Mouse (Mus musculus): ENCODE data around the gene Numb. TPM values are rescaled to one million over a fixed set of nuclear protein-coding genes. Genes with fewer than 3 reads are reported as not detected.
A peak's percentile ranks its signal among the peaks of the same experiment; 100 is the strongest.

Gene Numb
- total and polyA plus RNA-seq, 3 experiments, result 8.4 to 14.6 TPM; not detected in 1

DNA sequence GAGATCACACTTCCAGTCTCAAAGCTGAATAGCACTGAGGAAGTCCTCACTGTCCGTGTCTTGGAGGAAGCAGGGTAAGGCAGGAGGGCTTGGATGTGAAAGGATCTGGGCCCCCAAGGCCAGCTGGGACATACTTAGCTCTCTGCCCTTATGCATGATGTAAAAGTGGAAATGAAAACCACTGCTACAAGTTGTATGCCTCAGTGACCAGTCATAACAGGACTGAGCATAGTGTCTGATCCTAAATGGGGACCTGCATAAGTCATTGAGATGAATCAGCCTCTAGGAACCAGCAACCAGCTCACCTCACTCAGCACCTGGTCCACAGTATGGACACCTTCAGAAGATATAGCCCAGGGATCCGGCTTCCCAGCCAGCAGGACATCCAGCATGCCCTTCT is 46.6 kb downstream of the Numb start:
- H3K9me3 ChIP-seq (replicated peaks; ENCODE audit: insufficient read depth, low read length), result no peaks in the 10 kb centered on the region
- no peak for TF ChIP-seq JUND (IDR thresholded peaks at IDR 0.05; ENCODE audit: low read depth, low read length)
- peaks cover 6 to 10% of the 10 kb centered on the region in 2 experiments for H3K36me3 ChIP-seq (ENCODE audit: control insufficient read depth in 1 of 2, insufficient read depth in 2 of 2, low read length in 2 of 2)
- H3K27me3 ChIP-seq (ENCODE audit: control insufficient read depth in 1 of 2, insufficient read depth in 2 of 2, low read length in 2 of 2), result no peaks in the 10 kb centered on the region
- no peak overlapping the region; the same call in 1 of the 2 replicates for H3K9ac ChIP-seq (ENCODE audit: control insufficient read depth, low read depth, low read length, poor library complexity, severe bottlenecking)
- no peak for DNase-seq (ENCODE audit: low read depth, low spot score)
- peaks cover 9 to 10% of the 10 kb centered on the region in 2 experiments for H3K4me1 ChIP-seq (ENCODE audit: control insufficient read depth in 1 of 2, insufficient read depth in 2 of 2, low read length in 2 of 2)
- H3K27ac ChIP-seq (ENCODE audit: control insufficient read depth, low read depth, low read length), result peak overlapping the region; percentile 37
- H3K79me2 ChIP-seq (ENCODE audit: control insufficient read depth, insufficient read depth, low read length, poor library complexity), result no peaks in the 10 kb centered on the region
- H3K4me3 ChIP-seq (ENCODE audit: control insufficient read depth in 1 of 2, insufficient read depth in 1 of 2, low read depth in 2 of 2, low read length in 2 of 2), result no peak overlapping the region

DNA sequence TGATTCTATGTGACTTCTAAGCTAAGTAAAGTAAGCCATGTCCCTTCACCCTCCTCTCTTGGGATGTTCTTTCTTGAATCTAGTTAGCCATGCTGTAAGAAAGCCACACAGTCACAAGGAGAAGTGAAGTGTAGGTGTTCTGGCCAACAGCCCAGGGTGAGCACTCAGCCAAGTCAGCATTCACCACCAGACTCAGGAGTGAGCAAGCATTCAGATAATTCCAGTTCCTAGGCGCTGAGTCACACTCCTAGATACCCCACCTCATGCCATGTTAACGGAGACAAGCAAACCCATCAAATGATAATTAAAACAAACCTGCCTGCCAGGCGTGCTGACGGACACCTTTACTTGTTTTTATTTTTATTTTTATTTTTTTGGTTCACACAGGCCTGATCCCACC is 47.1 kb downstream of the Numb start:
- peak overlapping the region; percentile 37 for H3K27ac ChIP-seq (ENCODE audit: control insufficient read depth, low read depth, low read length)
- H3K79me2 ChIP-seq (ENCODE audit: control insufficient read depth, insufficient read depth, low read length, poor library complexity), result no peaks in the 10 kb centered on the region
- H3K9me3 ChIP-seq (replicated peaks; ENCODE audit: insufficient read depth, low read length), result no peaks in the 10 kb centered on the region
- H3K36me3 ChIP-seq (ENCODE audit: control insufficient read depth in 1 of 2, insufficient read depth in 2 of 2, low read length in 2 of 2), result peaks cover 6 to 10% of the 10 kb centered on the region in 2 experiments
- H3K9ac ChIP-seq (ENCODE audit: control insufficient read depth, low read depth, low read length, poor library complexity, severe bottlenecking), result no peak overlapping the region
- peaks cover 9 to 10% of the 10 kb centered on the region in 2 experiments for H3K4me1 ChIP-seq (ENCODE audit: control insufficient read depth in 1 of 2, insufficient read depth in 2 of 2, low read length in 2 of 2)
- DNase-seq (ENCODE audit: low read depth, low spot score), result peak; percentile 93
- no peaks in the 10 kb centered on the region for H3K27me3 ChIP-seq (ENCODE audit: control insufficient read depth in 1 of 2, insufficient read depth in 2 of 2, low read length in 2 of 2)
- H3K4me3 ChIP-seq (ENCODE audit: control insufficient read depth in 1 of 2, insufficient read depth in 1 of 2, low read depth in 2 of 2, low read length in 2 of 2), result no peak overlapping the region
- TF ChIP-seq ZC3H11A (IDR thresholded peaks at IDR 0.05; ENCODE audit: low read depth, low read length) (no peak), ELF1 (IDR thresholded peaks at IDR 0.05; ENCODE audit: low read depth, low read length) (no peak), MYB (IDR thresholded peaks at IDR 0.05; ENCODE audit: low read depth, low read length) (no peak), TCF12 (IDR thresholded peaks at IDR 0.05; ENCODE audit: low read depth, low read length) (peak; percentile 36; the same call in 1 of the 2 replicates), JUND (IDR thresholded peaks at IDR 0.05; ENCODE audit: low read depth, low read length) (peak; percentile 60; the same call in 1 of the 2 replicates), MXI1 (IDR thresholded peaks at IDR 0.05; ENCODE audit: low read depth, low read length) (peak; percentile 63), ZMIZ1 (IDR thresholded peaks at IDR 0.05; ENCODE audit: low read depth, low read length) (no peak), MYC (IDR thresholded peaks at IDR 0.05; ENCODE audit: low read depth, low read length) (no peak; the same call in none of the 2 replicates), ZKSCAN1 (IDR thresholded peaks at IDR 0.05; ENCODE audit: low read depth, low read length) (no peak), RCOR1 (IDR thresholded peaks at IDR 0.05; ENCODE audit: low read depth, low read length) (peak; percentile 51; the same call in 1 of the 2 replicates), POLR2A (IDR thresholded peaks at IDR 0.05; ENCODE audit: control insufficient read depth in 1 of 2, insufficient read depth in 1 of 2, low read depth in 1 of 2, low read length in 2 of 2, poor library complexity in 1 of 2) (no peak), HCFC1 (IDR thresholded peaks at IDR 0.05; ENCODE audit: low read depth, low read length) (no peak), USF1 (IDR thresholded peaks at IDR 0.05; ENCODE audit: low read depth, low read length) (no peak), USF2 (IDR thresholded peaks at IDR 0.05; ENCODE audit: borderline replicate concordance in 1 of 2, insufficient read depth in 1 of 2, low read depth in 1 of 2, low read length in 2 of 2) (no peak), EP300 (IDR thresholded peaks at IDR 0.05; ENCODE audit: low read depth in 1 of 2, low read length in 2 of 2) (peak; percentile 65 to 84; a peak in 3 of 4 replicates), ZNF384 (IDR thresholded peaks at IDR 0.05; ENCODE audit: low read depth, low read length) (no peak), CHD1 (IDR thresholded peaks at IDR 0.05; ENCODE audit: low read depth, low read length) (no peak), SIN3A (IDR thresholded peaks at IDR 0.05; ENCODE audit: low read length) (peak; percentile 59), CTCF (IDR thresholded peaks at IDR 0.05 in 2 of 3, conservative IDR thresholded peaks at IDR 0.05 in 1 of 3; ENCODE audit: control insufficient read depth in 1 of 3, insufficient read depth in 1 of 3, low read depth in 2 of 3, low read length in 3 of 3, poor library complexity in 1 of 3, severe bottlenecking in 1 of 3) (no peak), MEF2A (IDR thresholded peaks at IDR 0.05; ENCODE audit: extremely low read depth, insufficient replicate concordance, low read depth, low read length, poor library complexity, severe bottlenecking) (no peak), TAL1 (IDR thresholded peaks at IDR 0.05; ENCODE audit: low read length) (no peak), RAD21 (IDR thresholded peaks at IDR 0.05; ENCODE audit: low read depth, low read length) (no peak), KAT2A (conservative IDR thresholded peaks at IDR 0.05; ENCODE audit: low read depth, low read length) (no peak), GABPA (IDR thresholded peaks at IDR 0.05; ENCODE audit: low read depth, low read length) (no peak), POLR2AphosphoS5 (IDR thresholded peaks at IDR 0.05; ENCODE audit: borderline replicate concordance, low read depth, low read length) (no peak), TBP (IDR thresholded peaks at IDR 0.05; ENCODE audit: low read depth, low read length) (no peak), SMC3 (IDR thresholded peaks at IDR 0.05; ENCODE audit: low read depth, low read length) (no peak), E2F4 (IDR thresholded peaks at IDR 0.05; ENCODE audit: borderline replicate concordance, low read depth, low read length) (no peak), BHLHE40 (IDR thresholded peaks at IDR 0.05; ENCODE audit: borderline replicate concordance, low read depth, low read length) (peak; percentile 49; the same call in 1 of the 2 replicates), MAZ (IDR thresholded peaks at IDR 0.05; ENCODE audit: low read depth, low read length) (no peak), GATA1 (IDR thresholded peaks at IDR 0.05; ENCODE audit: low read depth, low read length) (peak; percentile 58)

Data from MEL (cell line).